Mouse (Mus musculus): ENCODE measurements at regions not wholly inside any gene's neighbourhood (a gene's known extent, or its start where the extent isn't known, plus 50 kb on each side); places are given as distances from the start of the nearest gene placed in this dataset.

GRCm38 (mm10) chr10:111575926-111576325, 69.8 kb downstream of the Phlda1 start:
- DNase-seq (ENCODE audit: low spot score) = no peak
- no peak overlapping the region for H3K27ac ChIP-seq (ENCODE audit: low read depth, low read length)
- no peaks in the 10 kb centered on the region for H3K9me3 ChIP-seq (ENCODE audit: control insufficient read depth, low read length)
- WGBS = 56% methylated on average over 5 of the region's 5 CpGs
- H3K4me2 ChIP-seq (replicated peaks; ENCODE audit: low read depth, low read length) = no peak overlapping the region
- ATAC-seq (ENCODE audit: low FRiP score) = no peak
- H3K9ac ChIP-seq (ENCODE audit: low read depth, low read length) = no peak overlapping the region
- H3K36me3 ChIP-seq (ENCODE audit: control insufficient read depth, insufficient read depth, low read length) = no peaks in the 10 kb centered on the region
- H3K4me3 ChIP-seq (ENCODE audit: low read depth, low read length) = no peak overlapping the region
- H3K4me1 ChIP-seq (replicated peaks; ENCODE audit: control insufficient read depth, insufficient read depth, low read length) = no peaks in the 10 kb centered on the region
- no peaks in the 10 kb centered on the region for H3K27me3 ChIP-seq (ENCODE audit: control insufficient read depth, insufficient read depth, low read length)

- WGBS = 85% methylated on average over 10 of the region's 10 CpGs
- Histone ChIP-seq H3K36me3 (ENCODE audit: control insufficient read depth, insufficient read depth, low read length) (no peaks in the 10 kb centered on the region), H3K9me3 (ENCODE audit: control insufficient read depth, low read length) (no peaks in the 10 kb centered on the region), H3K9ac (ENCODE audit: low read depth, low read length) (no peak overlapping the region), H3K27ac (ENCODE audit: low read depth, low read length) (no peak overlapping the region), H3K27me3 (ENCODE audit: control insufficient read depth, insufficient read depth, low read length) (no peaks in the 10 kb centered on the region), H3K4me1 (replicated peaks; ENCODE audit: control insufficient read depth, insufficient read depth, low read length) (no peaks in the 10 kb centered on the region), H3K4me3 (ENCODE audit: low read depth, low read length) (no peak overlapping the region), H3K4me2 (replicated peaks; ENCODE audit: low read depth, low read length) (no peak overlapping the region)
- ATAC-seq (ENCODE audit: low FRiP score) = no peak
- no peak for DNase-seq (ENCODE audit: low spot score)
Observed at GRCm38 (mm10) chr10:111576395-111577069, 70.4 kb downstream of the Phlda1 start.

GRCm38 (mm10) chr10:111578536-111578935, 72.5 kb downstream of the Phlda1 start:
- 58% methylated on average over 5 of the region's 5 CpGs for whole genome bisulfite sequencing
- no peaks in the 10 kb centered on the region for H3K4me1 ChIP-seq (replicated peaks; ENCODE audit: control insufficient read depth, insufficient read depth, low read length)
- H3K27me3 ChIP-seq (ENCODE audit: control insufficient read depth, insufficient read depth, low read length) = no peaks in the 10 kb centered on the region
- DNase-seq (ENCODE audit: low spot score) (no peak), ATAC-seq (ENCODE audit: low FRiP score) (no peak)
- no peak overlapping the region for H3K9ac ChIP-seq (ENCODE audit: low read depth, low read length)
- H3K9me3 ChIP-seq (ENCODE audit: control insufficient read depth, low read length) = no peaks in the 10 kb centered on the region
- no peak overlapping the region for H3K4me3 ChIP-seq (ENCODE audit: low read depth, low read length)
- no peak overlapping the region for H3K27ac ChIP-seq (ENCODE audit: low read depth, low read length)
- H3K36me3 ChIP-seq (ENCODE audit: control insufficient read depth, insufficient read depth, low read length) = no peaks in the 10 kb centered on the region
- no peak overlapping the region for H3K4me2 ChIP-seq (replicated peaks; ENCODE audit: low read depth, low read length)

- H3K9me3 ChIP-seq (ENCODE audit: control insufficient read depth, low read length) = no peaks in the 10 kb centered on the region
- H3K9ac ChIP-seq (ENCODE audit: low read depth, low read length) = no peak overlapping the region
- WGBS = 65% methylated on average over 2 of the region's 2 CpGs
- ATAC-seq (ENCODE audit: low FRiP score) (no peak), DNase-seq (ENCODE audit: low spot score) (no peak)
- H3K27me3 ChIP-seq (ENCODE audit: control insufficient read depth, insufficient read depth, low read length) = no peaks in the 10 kb centered on the region
- H3K4me2 ChIP-seq (replicated peaks; ENCODE audit: low read depth, low read length) = no peak overlapping the region
- H3K4me3 ChIP-seq (ENCODE audit: low read depth, low read length) = no peak overlapping the region
- H3K36me3 ChIP-seq (ENCODE audit: control insufficient read depth, insufficient read depth, low read length) = no peaks in the 10 kb centered on the region
- no peak overlapping the region for H3K27ac ChIP-seq (ENCODE audit: low read depth, low read length)
- no peaks in the 10 kb centered on the region for H3K4me1 ChIP-seq (replicated peaks; ENCODE audit: control insufficient read depth, insufficient read depth, low read length)
Observed at GRCm38 (mm10) chr10:111579481-111579880, 73.4 kb downstream of the Phlda1 start.

- DNase-seq (ENCODE audit: low spot score) = no peak
- H3K27me3 ChIP-seq (ENCODE audit: control insufficient read depth, insufficient read depth, low read length) = no peaks in the 10 kb centered on the region
- WGBS = 69% methylated on average over 11 of the region's 11 CpGs
- no peak overlapping the region for H3K9ac ChIP-seq (ENCODE audit: low read depth, low read length)
- H3K4me3 ChIP-seq (ENCODE audit: low read depth, low read length) = no peak overlapping the region
- H3K9me3 ChIP-seq (ENCODE audit: control insufficient read depth, low read length) = no peaks in the 10 kb centered on the region
- no peak overlapping the region for H3K4me2 ChIP-seq (replicated peaks; ENCODE audit: low read depth, low read length)
- H3K36me3 ChIP-seq (ENCODE audit: control insufficient read depth, insufficient read depth, low read length) = no peaks in the 10 kb centered on the region
- no peaks in the 10 kb centered on the region for H3K4me1 ChIP-seq (replicated peaks; ENCODE audit: control insufficient read depth, insufficient read depth, low read length)
- no peak overlapping the region for H3K27ac ChIP-seq (ENCODE audit: low read depth, low read length)
- ATAC-seq (ENCODE audit: low FRiP score) = no peak
Observed at GRCm38 (mm10) chr10:111580401-111581100, 74.5 kb downstream of the Phlda1 start.

- DNase-seq (ENCODE audit: low spot score) (no peak), ATAC-seq (ENCODE audit: low FRiP score) (no peak)
- H3K4me2 ChIP-seq (replicated peaks; ENCODE audit: low read depth, low read length) = no peak overlapping the region
- H3K4me3 ChIP-seq (ENCODE audit: low read depth, low read length) = no peak overlapping the region
- no peak overlapping the region for H3K9ac ChIP-seq (ENCODE audit: low read depth, low read length)
- no peak overlapping the region for H3K27ac ChIP-seq (ENCODE audit: low read depth, low read length)
- H3K27me3 ChIP-seq (ENCODE audit: control insufficient read depth, insufficient read depth, low read length) = no peaks in the 10 kb centered on the region
- H3K36me3 ChIP-seq (ENCODE audit: control insufficient read depth, insufficient read depth, low read length) = no peaks in the 10 kb centered on the region
- H3K4me1 ChIP-seq (replicated peaks; ENCODE audit: control insufficient read depth, insufficient read depth, low read length) = no peaks in the 10 kb centered on the region
- WGBS = 81% methylated on average over 3 of the region's 3 CpGs
- no peaks in the 10 kb centered on the region for H3K9me3 ChIP-seq (ENCODE audit: control insufficient read depth, low read length)
Observed at GRCm38 (mm10) chr10:111581847-111582246, 75.8 kb downstream of the Phlda1 start.

- Histone ChIP-seq H3K36me3 (ENCODE audit: control insufficient read depth, insufficient read depth, low read length) (no peaks in the 10 kb centered on the region), H3K4me3 (ENCODE audit: low read depth, low read length) (no peak overlapping the region), H3K27ac (ENCODE audit: low read depth, low read length) (no peak overlapping the region), H3K4me1 (replicated peaks; ENCODE audit: control insufficient read depth, insufficient read depth, low read length) (no peaks in the 10 kb centered on the region), H3K9me3 (ENCODE audit: control insufficient read depth, low read length) (no peaks in the 10 kb centered on the region), H3K9ac (ENCODE audit: low read depth, low read length) (no peak overlapping the region), H3K4me2 (replicated peaks; ENCODE audit: low read depth, low read length) (no peak overlapping the region), H3K27me3 (ENCODE audit: control insufficient read depth, insufficient read depth, low read length) (no peaks in the 10 kb centered on the region)
- 84% methylated on average over 14 of the region's 14 CpGs for WGBS
- DNase-seq (ENCODE audit: low spot score) (no peak), ATAC-seq (ENCODE audit: low FRiP score) (no peak)
Observed at GRCm38 (mm10) chr10:111582321-111583123, 76.4 kb downstream of the Phlda1 start.

GRCm38 (mm10) chr10:111583124-111583743, 77.1 kb downstream of the Phlda1 start:
- no peaks in the 10 kb centered on the region for H3K27me3 ChIP-seq (ENCODE audit: control insufficient read depth, insufficient read depth, low read length)
- H3K4me3 ChIP-seq (ENCODE audit: low read depth, low read length) = no peak overlapping the region
- no peak overlapping the region for H3K27ac ChIP-seq (ENCODE audit: low read depth, low read length)
- H3K4me1 ChIP-seq (replicated peaks; ENCODE audit: control insufficient read depth, insufficient read depth, low read length) = no peaks in the 10 kb centered on the region
- no peak overlapping the region for H3K4me2 ChIP-seq (replicated peaks; ENCODE audit: low read depth, low read length)
- WGBS = 95% methylated on average over 20 of the region's 20 CpGs
- H3K9ac ChIP-seq (ENCODE audit: low read depth, low read length) = no peak overlapping the region
- ATAC-seq (ENCODE audit: low FRiP score) (no peak), DNase-seq (ENCODE audit: low spot score) (no peak)
- H3K36me3 ChIP-seq (ENCODE audit: control insufficient read depth, insufficient read depth, low read length) = no peaks in the 10 kb centered on the region
- no peaks in the 10 kb centered on the region for H3K9me3 ChIP-seq (ENCODE audit: control insufficient read depth, low read length)

Measured in hindbrain, embryonic 11.5 days (tissue).